Mouse (Mus musculus): Measurements from ENCODE around the gene Eif3i.

Eif3i gene

DNA sequence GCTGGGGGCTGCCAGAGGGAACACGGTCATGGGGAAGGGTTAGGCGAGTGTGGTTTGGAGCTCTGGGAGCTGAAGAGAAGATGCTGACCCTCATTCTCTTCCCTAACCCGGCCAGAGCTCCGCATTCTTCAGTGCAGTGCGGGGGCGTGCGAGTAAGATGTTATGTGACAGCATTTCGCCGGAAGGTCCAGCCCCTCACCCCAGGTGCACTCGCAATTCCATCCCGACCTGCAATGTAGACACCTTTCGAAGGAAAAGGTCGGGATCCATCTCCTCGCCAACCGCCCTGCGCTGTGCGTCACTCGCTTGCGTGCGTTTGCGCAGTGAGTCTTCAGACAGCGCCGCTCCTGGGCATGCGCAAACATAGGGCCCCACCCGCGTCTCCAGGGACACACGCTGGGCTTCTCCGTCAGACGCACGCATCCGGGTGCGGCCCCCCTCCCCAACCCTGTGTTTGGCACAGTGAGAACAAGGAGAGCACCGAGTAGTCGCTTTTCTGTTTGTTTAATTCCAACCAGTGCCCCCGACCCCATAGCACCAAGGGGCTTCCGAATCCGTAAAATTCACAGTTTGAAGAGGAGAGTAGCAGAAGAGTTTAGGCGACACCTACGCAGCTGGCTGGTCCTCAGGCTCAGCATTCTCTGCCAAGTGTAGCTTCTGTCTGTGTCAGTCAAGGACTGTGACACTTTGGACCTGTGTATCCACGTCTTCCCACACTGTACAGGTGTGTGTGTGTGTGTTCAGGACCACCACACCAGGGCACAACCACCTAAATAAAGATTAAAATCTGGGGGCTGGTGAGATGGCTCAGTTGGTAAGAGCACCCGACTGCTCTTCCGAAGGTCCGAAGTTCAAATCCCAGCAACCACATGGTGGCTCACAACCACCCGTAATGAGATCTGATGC lies 18.6 kb upstream of the Eif3i start, which contains the start of gene Iqcc:
Gene Iqcc, minus strand, starts transcription at position 314 of the 906 bp plus-strand sequence.
- DNase-seq (ENCODE audit: low spot score) = peak; percentile 95

DNA sequence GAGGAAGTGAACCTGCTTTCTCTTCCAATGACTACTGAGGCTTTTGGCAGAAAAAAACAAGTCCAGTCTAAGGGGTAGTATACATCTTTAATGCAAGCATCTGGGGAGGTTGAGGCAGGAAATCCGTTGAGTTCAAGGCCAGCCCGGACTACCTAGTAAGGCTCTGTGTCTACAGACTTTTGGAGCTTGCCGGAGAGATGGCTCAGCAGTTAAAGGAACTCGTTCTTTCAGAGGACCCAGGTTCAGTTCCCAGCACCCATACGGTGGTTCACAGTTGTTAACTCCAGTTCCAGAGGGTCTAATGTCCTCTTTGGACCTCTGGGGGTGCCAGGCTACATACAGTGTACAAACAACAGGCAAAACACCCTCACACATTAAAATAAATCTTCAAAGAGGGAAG lies 17.6 kb upstream of the Eif3i start:
- DNase-seq (ENCODE audit: low spot score) = no peak

DNA sequence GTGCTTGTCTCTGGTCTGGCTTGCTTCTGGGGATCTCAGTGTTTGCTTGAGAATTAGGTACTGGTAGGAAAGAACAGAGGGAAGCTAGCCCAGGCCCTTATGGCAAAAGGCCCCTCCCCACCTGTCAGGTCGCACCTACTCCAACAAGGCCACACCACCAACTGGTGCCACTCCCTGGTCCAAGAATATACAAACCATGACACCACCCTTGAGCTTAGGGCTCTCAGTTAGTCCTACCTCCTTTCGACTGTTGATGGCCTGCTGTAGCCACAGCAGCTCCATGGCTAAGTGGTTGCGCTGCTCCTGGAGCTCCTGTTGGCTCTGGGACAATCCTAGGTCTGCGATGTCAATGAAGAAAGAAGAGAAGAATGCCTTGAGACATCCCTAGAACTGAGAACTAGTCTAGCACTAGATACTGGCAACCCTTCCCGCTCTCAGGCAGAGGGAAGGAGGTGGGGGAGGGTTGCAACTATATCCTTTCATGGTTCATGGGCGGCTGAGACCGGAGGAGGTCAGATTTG lies 16.7 kb upstream of the Eif3i start:
- no peak for DNase-seq (ENCODE audit: low spot score)

DNA sequence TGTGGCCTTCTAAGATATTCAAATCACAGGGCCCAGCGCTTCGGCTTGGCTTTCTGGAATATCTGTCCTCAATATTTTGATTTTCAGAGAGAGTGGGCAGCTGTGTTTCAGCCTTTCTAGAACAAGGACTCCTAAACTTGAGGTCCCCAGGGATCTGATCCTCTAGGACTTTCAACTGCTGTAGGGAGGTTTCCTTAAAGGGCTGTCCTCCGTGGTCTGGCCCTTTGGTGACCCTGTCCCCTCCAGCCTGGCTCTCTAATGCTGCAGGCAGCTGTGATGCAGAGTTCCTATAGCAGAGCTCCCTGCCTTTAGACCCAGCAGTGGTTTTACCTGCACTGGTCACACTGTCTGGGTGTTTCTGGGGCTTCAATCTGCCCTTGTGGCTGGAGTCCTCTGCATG lies 16.2 kb upstream of the Eif3i start:
- DNase-seq (ENCODE audit: low spot score) = no peak

DNA sequence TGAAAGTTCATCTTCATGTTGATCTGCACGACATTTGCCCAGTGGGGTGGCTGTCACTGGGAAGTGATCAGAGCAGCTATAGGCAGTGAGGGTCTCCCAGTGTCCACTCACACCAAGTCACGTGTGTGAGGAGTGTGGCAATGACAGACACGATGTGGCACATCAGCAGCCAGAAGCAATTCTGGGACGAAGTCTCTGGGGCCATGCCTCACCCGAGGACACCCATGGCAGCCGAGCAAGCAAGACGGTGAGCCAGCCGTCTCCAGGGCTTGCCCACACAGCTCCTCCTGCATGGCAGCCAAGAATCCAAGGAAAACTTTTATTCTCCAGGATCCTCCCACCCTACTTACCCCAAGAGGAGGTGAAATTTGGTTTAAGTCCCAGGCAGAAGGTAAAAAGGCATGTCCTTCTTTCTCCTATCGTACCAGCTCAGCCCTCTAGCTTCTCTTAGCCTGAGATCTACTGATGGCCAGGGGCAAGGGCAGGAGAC lies 15.4 kb upstream of the Eif3i start:
- DNase-seq (ENCODE audit: low spot score) = no peak

DNA sequence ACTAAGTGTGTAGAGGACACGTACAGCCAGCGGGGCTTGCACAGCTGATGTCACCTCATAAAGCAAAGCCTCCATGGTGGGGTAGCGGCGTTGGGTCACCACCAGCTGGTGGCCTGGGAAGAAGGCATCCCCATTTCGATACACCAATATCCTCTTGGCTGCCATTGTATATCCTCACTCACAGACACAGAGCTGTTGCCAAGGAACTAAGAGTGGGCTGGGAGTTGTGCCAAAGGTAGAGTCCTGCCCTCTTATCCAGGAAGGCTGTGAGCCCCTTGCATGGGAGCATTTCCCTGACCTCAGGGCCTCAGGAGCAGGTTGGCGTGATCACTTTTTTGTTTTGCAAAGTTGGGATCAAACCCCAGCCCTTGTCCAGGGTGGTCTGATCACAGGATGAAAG lies 13.6 kb upstream of the Eif3i start, which contains the start of gene Dcdc2b:
Gene Dcdc2b, minus strand, starts transcription at position 165 of the 400 bp plus-strand sequence.
- DNase-seq (ENCODE audit: low spot score) = no peak

DNA sequence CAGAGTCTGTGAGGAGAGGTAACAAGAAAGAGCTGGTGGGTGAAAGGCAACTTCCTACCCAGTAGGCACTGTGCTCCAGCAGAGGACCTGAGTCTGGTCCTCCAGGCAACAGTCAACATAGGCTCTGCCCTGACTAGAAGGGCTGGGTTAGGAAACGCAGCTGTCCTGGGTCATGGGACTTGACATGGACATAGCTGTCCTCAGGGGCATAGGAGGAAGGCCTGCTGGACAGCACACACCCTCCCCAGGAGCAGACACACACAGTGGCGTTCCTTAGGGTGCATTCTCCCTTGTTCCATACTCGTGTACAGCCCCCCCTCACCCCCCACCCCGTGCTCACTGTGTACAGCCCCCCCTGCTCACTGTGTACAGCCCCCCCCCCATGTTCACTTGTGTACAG lies 10.0 kb upstream of the Eif3i start:
- DNase-seq (ENCODE audit: low spot score) = no peak

DNA sequence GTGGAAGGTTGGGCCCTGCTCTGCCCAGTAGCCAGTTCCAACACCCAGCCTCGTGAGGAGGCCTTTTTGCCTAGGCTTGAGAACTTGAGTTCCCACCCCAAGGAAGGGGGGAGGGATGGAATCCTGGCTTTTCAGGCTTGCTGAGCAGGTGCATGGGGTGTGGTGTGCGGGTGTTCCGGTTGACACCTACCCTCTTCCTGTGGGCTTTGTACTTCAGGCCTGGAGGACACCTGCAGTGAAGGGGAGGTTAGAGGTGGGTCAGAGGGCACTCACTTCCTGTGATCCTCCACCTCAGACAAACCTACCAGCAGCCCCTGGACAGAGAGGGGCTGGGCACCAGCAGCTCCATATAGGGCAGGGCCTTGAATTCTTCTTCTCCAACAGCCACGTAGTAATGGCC lies 9.6 kb upstream of the Eif3i start:
- DNase-seq (ENCODE audit: low spot score) = no peak

DNA sequence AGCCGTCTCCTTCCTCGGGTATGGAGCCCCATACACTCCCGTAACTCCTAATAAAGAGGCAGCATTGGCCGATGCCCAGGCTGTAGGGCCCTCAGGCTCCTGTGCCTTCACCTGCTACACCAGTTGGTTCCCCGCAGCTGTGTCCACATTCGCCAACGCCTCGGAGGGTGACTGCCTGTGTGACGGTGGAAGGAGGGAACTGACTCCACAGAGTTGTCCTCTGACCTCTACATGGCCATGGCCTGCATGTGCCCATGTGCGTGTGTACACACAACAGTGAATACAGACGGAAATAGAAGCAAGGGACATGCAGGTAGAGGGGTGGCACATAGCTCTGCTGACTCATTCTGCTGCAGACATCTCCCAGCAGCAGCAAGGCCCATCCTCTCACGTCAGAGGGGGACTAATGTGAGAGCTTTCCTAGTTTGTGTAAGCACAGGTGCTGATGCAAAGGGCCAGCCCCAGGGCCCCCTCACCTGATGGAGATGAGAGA lies 8.7 kb upstream of the Eif3i start:
- no peak for DNase-seq (ENCODE audit: low spot score)

DNA sequence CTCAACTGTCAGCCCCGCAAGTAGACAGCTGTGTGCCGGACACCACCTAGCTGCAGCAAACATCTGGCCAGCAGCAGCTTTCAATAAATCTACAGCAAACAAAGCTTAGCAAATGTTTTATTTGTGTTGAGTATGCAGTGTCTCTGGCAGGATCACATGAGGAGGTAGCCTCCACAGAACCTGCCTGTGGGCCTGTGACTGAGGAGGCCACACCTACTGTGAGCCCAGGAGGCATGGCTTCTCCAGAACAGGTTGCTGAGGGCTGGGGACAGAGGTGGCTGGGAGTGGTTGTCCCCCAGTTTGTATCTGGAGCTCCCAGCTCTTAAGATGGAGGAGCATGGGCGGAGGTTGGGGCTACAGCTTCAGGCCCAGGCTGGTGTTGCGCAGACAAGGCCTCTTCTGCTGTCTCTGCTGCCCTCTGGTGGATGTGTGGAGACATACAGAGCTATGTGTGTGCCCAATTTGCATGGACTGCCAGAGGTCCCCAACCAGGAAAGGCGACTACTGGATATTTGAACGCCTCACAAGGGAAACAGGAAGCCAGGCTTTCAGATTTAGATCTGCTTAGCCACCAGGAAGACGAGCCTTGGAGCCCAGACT lies 8.1 kb upstream of the Eif3i start:
- DNase-seq (ENCODE audit: low spot score) = peak; percentile 85

DNA sequence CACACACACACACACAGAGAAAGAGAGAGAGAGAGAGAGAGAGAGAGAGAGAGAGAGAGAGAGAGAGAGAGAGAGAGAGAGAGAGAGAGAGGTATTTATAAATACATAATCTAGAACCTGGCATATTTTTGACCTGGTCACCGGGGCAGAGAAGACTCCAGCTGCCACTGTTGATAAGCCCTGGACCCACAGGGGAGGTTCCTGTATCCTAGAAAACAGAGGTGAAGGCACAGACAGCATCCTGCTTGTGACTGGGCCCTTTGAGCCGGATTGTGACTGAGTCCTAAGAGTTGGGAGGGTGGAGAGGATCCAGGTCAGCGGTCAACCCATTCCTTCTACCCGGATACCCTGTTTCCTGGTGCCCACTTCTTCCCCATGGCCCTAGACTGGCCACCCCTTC lies 11.6 kb downstream of the Eif3i start:
- DNase-seq (ENCODE audit: low spot score) = no peak

DNA sequence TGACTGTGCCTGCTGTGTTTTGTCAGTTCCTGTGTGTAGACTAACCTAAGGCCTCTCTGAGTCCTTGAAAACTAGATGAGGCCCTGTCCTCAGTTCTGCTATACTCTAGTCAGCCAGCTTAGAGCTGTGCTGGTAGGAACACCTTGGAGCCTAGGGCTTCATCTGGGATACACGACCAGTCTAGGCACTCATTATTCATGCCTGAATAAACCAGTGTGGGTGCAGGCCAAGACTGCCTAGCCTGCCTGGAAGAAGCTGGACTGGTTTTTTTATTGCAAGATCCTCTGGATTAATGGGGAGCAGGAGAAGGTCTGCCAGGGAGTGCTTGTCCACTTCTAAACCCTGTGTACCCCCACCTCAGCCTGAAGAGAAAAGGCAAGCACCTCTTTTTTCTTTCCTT lies 13.5 kb downstream of the Eif3i start:
- DNase-seq (ENCODE audit: low spot score) = no peak

DNA sequence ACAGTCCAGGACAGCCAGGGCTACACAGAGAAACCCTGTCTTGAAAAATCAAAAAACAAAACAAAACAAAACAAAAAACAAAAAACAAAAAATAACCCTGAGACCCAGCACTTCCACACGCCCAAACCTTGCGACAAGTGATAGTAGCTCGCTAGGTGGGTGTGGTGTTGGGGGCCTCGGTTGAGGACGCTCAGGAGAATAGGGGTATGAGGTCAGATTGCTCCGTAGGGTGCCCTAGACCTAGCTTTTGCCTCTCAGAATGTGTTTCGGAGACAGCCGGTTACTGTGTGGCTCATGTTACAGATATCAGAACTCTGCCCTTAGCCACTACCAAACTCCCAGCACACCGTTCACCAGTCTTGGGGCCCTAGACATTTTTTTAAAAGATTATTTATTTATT lies 14.7 kb downstream of the Eif3i start:
- no peak for DNase-seq (ENCODE audit: low spot score)

DNA sequence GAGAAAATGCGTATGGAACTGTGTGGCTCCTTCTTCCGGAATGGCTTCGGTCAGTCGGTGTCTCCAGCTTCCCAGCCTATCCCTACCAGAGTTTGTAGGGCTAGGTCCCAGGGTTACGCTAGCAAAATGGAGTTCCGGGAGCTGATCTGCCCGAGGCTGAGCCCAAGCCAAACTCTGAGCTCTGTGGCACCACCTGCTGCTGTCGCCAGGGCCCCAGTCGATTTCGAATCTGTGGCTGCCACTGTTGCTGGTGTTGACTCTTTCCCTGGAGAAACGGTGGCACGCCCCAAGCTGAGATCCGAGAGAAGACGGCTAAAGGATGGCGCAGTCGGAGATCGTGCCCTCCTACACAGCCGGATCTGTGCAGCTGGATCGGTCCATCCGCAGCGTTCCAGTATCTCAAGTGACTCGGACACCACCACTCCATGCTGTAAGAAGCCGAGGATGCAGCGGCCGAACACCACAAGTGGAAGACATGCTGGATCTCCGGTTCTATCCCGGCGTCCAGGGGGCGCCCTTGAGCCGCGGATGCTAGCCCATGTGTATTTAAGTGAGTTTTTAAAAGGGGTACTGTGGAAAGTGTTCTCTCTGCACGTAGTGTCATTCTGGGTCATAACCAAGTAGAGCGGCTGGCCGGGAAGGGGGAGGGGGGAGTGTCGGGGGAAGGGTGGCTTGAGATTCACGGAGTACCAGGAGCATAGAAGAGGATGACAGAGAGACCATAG lies 15.4 kb downstream of the Eif3i start:
- DNase-seq (ENCODE audit: low spot score) = peak; percentile 92

DNA sequence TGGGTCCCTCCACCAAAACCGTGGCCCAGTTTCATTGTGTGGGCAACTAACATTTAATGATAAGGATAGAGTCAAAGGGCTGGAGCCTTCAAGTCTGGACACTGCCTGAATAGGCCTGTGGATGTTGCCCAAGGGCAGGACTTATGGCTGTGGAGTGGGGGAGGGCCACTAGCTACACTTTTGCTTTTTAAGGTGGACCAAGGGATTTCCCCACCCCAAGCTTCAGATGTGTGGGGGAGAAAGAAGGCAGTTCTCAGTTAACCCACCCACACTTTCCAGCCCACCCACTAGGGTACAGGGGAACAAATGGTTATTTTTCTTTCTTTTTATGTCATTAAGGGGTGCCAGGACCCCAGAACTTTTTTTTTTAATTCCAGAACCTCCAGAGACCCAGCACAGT lies 16.1 kb downstream of the Eif3i start:
- no peak for DNase-seq (ENCODE audit: low spot score)

DNA sequence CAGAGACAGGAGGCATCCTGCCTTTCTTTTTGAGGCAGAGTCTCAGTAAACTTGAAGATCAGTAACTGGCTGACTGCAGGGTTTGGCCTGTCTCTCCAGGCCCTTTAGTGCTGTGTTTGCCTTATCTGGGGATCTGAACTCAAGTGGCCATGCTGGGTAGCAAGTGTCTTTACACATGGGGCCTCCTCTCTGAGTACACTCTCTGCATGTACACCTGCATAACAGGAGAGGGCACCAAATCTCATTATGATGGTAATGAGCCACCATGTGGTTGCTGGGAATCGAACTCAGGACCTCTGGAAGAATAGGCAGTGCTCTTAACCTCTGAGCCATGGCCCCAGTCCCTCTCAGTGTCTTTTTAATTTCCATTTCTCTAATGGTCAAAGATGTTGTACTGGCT lies 18.2 kb downstream of the Eif3i start:
- DNase-seq (ENCODE audit: low spot score) = no peak

DNA sequence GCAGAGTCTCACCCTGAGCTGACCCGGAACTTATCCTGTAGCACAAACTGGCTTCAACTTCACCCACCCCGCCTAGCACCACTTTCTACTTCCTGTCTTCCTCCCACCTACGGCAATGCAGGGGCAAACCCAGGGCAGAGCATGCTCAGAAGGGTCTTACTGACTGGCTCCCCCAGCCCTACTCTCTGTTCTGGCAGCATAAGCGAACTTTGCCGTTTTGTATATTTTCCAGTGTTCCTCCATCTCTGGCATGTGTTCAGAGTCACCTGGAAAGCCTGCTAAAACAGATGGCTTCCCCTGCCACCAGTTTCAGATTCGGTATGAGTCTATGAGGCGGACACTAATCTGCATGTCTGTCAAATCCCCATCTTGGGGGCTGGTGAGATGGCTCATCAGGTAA lies 20.1 kb downstream of the Eif3i start:
- DNase-seq (ENCODE audit: low spot score) = no peak

DNA sequence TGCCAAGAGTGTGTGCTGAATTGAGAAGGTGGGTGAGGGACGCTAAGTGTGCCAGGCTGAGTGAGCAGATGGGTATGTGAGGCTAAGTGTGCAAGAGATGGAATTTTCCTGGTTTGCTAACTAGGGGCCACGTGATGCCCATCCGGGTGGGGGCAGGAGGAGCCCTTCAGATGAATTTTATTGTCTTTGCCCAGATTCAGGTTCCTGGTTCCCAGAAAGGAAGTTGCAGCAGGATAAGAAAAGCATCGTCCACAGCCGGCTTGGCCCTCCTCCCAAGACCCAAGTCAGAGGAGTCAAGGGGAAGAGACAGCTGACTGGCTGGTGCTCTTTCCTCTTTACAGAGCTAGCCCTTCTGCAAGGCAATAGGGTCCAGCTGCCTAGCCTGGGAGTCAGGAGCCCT lies 22.0 kb downstream of the Eif3i start, which contains the start of gene Fam167b:
Gene Fam167b, minus strand, starts transcription at position 84 of the 400 bp plus-strand sequence.
- DNase-seq (ENCODE audit: low spot score) = no peak

DNA sequence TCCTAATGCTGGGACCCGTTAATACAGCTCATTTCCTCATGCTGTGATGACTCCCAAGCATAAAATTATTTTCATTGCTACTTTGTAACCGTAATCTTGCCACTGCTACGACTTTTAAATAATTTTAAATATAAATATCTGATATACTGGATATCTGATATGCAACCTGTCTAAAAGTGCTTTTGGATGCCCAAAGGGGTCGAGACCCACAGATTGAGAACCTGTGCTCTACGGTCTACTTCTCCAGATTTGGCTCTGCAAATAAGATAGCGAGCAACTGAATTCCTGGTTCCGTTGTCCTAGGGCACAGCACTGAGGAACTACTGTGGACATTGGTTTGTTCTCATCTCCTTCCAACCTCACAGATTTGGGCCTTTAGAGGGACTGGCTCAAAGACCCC lies 22.8 kb downstream of the Eif3i start:
- DNase-seq (ENCODE audit: low spot score) = no peak

DNA sequence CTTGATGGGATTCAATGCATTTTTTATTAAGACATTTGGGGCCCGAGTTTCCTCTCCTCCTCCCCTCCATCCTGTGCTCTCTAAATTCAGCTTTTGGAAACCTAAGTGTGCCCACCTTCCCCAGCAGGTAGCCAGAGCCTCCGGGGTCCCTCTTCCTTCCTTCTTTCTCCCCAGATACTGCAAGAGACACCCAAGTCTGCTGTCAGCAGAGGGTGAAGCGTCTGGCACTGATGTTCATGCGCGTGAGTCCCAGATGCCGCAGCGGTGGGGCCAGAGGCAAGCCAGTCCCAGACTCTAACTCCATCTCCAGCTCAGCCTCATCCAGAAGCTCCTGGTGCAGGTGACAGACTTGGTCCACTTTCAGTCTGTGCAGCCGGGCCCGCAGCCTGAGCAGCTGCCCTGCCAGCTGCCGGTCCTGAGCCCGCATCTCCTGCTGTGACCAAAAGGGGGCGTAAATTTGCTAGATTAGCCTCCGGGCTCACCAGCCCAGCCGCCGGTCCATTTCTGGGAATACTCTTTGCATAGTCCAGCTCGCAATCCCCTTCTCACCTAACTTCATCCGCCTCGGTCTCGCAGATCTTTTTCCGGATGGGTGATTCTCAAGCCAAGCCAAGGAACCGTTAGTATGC lies 23.5 kb downstream of the Eif3i start:
- DNase-seq (ENCODE audit: low spot score) = peak; percentile 74

DNA sequence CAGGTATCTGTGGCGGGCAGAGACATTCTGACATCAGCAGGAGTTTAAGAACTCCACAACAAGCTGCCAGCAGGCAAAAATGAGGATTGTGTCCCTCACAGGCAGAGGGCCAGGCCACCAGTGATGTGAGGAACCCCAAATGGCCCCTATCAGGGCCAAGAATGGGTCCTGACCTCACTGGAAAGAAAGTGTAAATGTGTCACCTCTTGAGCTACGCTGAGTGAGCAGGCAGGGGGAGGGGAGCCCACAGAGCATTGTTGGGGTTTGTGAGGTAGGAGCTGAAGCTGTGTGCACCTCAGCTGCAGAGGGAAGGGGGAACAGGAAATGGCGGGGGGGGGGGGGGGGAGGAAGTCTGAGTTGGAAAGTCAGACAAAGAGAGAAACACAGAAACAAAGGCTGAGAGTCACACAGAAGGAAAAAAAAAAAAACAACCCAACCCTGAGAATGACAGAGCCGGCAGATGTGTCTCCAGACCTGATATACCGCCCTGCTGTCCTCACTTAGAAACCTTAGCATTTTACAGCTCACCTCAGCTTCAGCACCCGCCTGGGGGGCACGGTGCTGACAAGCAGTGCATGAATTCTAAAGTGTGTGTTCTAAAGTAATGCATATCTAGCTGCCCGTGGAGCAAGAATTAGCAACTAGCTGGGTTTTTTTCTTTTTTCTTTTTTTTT lies 25.1 kb downstream of the Eif3i start:
- no peak for DNase-seq (ENCODE audit: low spot score)
